Mouse (Mus musculus): ENCODE data around the gene Adora2b. TPM values are rescaled to one million over a fixed set of nuclear protein-coding genes. Genes with fewer than 3 reads are reported as not detected.
"Not testable (repeated sequence)": the region's sequence is repeated elsewhere in the genome, so short reads cannot be mapped to it uniquely, and the experiment has no call there.

The Adora2b gene
- total RNA-seq, 2 experiments from 2014 or later: 8.1 to 8.7 TPM

GRCm38 (mm10) chr11:62259214-62259613, 10.4 kb downstream of the Adora2b start:
- DNase-seq (ENCODE audit: extremely low spot score in 1 of 2, low spot score in 1 of 2): no peak

- DNase-seq (ENCODE audit: extremely low spot score in 1 of 2, low spot score in 1 of 2): no peak
Observed at GRCm38 (mm10) chr11:62263599-62263998, 14.8 kb downstream of the Adora2b start.

GRCm38 (mm10) chr11:62264018-62264417, 15.2 kb downstream of the Adora2b start:
- DNase-seq (ENCODE audit: extremely low spot score in 1 of 2, low spot score in 1 of 2): no peak

- DNase-seq (ENCODE audit: extremely low spot score in 1 of 2, low spot score in 1 of 2): no peak
Observed at GRCm38 (mm10) chr11:62265642-62266041, 16.9 kb downstream of the Adora2b start.

DNA sequence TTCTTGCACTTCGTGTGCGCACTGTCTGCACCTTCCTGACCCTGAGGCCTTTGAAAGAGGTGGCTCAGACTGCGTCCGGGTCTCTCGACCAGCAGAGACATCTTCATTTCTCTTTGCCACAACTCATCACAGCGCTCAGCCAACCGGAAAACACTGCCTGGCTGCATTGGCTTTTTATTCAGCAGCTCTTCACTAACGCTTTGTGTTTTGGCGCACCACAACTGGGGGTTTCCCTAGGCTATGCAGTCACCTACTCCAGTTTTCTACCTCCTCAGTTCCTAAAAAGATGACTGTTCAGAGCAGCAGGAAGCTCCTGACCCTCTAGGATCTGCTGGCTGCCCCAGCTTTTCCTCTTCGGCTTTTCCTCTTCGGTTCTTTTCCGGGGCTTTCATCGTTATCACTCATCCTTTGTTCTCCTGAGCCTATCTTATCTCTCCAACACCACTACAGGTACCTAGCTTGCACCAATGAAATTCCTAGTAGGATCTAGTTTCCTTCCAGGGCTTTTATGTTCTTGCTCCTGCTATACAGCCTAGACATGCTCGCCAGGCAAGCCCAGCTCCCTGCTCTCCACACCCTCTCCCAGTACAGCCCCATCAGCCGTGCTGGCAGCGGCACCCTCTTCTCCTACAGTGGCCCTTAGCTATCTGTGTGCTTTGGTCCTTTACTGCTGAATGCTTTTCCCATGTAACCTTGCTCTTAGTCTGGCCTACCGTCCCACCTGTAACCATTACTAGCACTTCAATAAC, 17.9 kb downstream of the Adora2b start:
- no peak for DNase-seq (ENCODE audit: extremely low spot score in 1 of 2, low spot score in 1 of 2)

GRCm38 (mm10) chr11:62268381-62268780, 19.6 kb downstream of the Adora2b start:
- DNase-seq (ENCODE audit: extremely low spot score in 1 of 2, low spot score in 1 of 2): no peak

GRCm38 (mm10) chr11:62269097-62269496, 20.3 kb downstream of the Adora2b start:
- DNase-seq (ENCODE audit: extremely low spot score in 1 of 2, low spot score in 1 of 2): no peak

DNA sequence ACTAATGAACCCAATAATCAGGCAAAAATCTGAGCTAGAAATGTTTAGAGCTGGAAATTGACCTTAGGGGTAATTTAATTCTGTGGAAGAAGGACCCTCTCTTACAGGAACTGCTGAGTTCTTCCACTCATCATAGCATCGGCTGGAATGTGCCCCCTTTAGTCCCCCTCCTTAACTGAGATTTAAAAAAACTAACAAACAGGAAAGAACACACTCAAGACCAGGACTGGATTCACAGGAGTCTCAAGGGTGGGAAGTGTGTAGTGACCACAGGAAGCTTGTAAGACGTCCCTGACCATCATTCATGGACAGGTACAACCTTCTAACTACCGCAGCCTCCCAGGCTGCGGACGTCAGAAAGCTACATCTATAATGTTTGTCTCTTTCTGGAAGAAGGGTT, 22.1 kb downstream of the Adora2b start:
- DNase-seq (ENCODE audit: extremely low spot score in 1 of 2, low spot score in 1 of 2): no peak

- no peak for DNase-seq (ENCODE audit: extremely low spot score in 1 of 2, low spot score in 1 of 2)
Observed at GRCm38 (mm10) chr11:62277086-62277485, 28.3 kb downstream of the Adora2b start.

DNA sequence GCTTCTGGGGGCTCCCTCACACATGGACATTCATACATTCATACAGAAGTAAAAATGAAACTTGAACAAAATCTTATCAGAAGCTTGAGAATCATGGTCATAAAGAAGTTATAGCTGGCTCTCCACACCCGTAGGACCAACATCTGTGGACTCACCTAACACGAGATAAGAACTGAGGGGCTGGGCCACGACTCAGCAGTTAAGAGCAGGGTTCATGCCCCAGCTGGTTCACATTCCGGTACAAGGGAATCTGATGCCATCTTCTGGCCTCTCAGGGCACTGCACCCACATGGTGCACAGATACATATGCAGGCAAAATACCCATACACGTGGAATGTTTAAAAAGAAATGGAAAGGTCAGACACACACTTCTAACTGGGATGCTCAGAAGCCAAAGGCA, 29.2 kb downstream of the Adora2b start:
- peak in 1 of 2 experiments; percentile 70 for DNase-seq (ENCODE audit: extremely low spot score in 1 of 2, low spot score in 1 of 2)

- peak; percentile 86 to 90 for DNase-seq (ENCODE audit: extremely low spot score in 1 of 2, low spot score in 1 of 2)
Observed at GRCm38 (mm10) chr11:62280675-62281600, 32.2 kb downstream of the Adora2b start, which contains the start of the genes Zswim7 and Ttc19. Zswim7 (minus strand) TSS chr11:62281375. Ttc19 (plus strand) TSS chr11:62281473.

DNA sequence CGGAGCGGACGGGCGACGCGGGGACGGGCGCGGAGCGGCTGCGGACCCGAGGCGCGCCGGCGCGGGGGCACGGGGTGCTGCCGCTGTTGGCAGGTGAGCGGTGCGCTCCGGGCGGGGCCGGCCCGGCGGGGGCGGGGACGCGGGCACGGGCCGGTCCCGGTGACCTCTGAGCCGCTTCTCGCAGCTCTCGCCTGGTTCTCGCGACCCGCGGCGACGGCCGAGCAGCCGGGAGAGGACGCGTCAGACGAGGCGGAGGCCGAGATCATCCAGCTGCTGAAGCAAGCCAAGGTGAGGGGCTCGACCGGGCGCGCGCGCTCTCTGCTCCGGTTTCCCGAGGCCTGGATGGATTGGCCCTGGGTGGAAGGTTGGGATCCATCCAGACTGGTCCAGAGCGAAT, 32.8 kb downstream of the Adora2b start:
- DNase-seq (ENCODE audit: extremely low spot score in 1 of 2, low spot score in 1 of 2): peak in 1 of 2 experiments; percentile 20

DNA sequence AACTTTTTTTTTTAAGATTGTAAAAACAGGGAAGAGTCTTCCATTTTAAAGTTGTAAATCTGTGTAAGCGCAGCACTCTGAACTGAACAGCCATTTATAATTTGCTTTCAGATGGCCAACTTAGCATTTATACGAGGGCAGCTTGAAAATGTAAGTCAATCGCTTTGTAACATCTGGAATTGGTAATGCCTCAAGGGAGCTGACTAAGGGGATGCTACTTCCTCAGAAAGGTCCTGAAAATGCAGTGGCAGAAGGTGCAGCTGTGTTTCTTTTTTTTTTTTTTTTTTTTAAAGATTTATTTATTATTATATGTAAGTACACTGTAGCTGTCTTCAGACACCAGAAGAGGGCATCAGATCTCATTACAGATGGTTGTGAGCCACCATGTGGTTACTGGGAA, 35.2 kb downstream of the Adora2b start:
- DNase-seq (ENCODE audit: extremely low spot score in 1 of 2, low spot score in 1 of 2): not testable (repeated sequence)

DNA sequence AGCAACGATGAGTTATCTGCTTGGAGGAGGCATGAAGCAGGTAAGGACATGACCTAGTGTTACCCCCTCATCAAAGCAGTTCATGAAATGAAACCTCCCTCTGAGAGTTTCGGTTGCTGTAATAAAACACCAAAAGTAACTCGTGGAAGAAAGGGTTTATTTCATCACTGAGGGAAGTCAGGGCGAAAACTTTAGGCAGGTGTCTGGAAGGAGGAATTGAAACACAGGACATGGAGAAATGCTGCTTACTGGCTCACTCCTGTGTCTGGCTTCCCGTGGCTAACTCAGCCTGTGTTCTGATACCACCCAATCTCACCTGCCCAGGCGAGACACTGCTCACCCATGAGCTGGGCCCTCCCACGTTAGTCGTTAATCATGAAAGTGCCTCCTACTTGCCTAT, 36.2 kb downstream of the Adora2b start:
- no peak for DNase-seq (ENCODE audit: extremely low spot score in 1 of 2, low spot score in 1 of 2)

- DNase-seq (ENCODE audit: extremely low spot score in 1 of 2, low spot score in 1 of 2): no peak
Observed at GRCm38 (mm10) chr11:62287700-62288099, 38.9 kb downstream of the Adora2b start.

- no peak for DNase-seq (ENCODE audit: extremely low spot score in 1 of 2, low spot score in 1 of 2)
Observed at GRCm38 (mm10) chr11:62294121-62294520, 45.3 kb downstream of the Adora2b start.

GRCm38 (mm10) chr11:62298883-62299282, 50.1 kb downstream of the Adora2b start:
- no peak for DNase-seq (ENCODE audit: extremely low spot score in 1 of 2, low spot score in 1 of 2)

DNA sequence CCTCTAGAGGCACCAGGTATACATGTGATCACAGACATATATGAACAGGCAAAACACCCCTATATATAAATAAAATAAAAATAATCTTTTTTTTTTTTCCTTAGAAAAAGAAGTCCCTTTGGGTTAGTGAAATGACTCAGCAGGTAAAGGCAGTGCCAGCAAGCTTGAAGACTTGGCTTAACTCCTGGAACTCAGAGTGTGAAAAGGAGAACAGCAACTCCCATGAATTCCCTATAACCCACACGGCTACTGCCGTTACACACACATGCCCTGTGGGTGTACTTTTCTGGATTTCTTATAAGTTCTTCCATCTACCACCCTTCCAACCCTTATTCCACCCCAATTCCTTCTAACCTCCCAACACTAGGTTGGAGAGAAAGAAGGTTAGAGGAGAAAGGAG, 57.1 kb downstream of the Adora2b start:
- no peak for DNase-seq (ENCODE audit: extremely low spot score in 1 of 2, low spot score in 1 of 2)

DNA sequence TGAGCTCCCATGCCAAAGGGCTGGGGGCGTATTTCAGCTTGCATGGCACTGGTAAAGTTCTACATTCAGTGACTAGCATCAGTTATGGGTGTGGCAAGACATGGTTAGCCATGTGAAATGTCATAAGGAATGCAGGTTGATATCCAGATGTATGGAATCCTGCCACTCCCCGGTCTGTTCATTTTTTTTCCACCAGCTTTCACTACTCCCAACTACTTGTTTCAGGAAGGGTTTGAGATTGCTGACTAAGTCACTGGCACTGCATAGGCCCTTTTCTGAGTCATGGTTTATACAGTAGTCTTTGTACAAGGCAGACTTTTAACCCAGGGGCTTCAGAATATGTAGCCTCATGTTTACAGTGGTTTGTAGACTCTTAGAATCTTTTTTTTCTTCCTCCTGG, 60.5 kb downstream of the Adora2b start:
- no peak for DNase-seq (ENCODE audit: extremely low spot score in 1 of 2, low spot score in 1 of 2)

DNA sequence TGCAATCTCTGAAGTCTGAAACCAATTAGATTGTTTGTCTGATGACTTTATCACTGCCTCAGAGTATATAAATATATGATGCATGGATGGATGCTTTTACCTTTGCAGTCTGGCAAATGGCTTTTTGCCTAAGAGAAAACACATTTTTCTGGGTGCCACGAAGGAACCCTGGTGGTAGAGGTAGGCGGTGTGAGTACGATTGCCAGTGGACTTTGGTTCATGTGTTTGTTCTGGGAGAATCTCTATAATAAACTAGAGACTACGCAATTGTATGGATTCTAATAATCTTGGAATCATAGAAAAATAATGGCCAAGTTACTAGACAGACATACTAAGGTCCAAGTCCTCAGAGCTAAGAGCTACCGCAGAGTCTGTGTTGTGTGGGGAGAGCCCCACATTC, 66.2 kb downstream of the Adora2b start:
- no peak for DNase-seq (ENCODE audit: extremely low spot score in 1 of 2, low spot score in 1 of 2)
